Mouse (Mus musculus) T-helper 2 cell (primary cell): Measurements from ENCODE around the gene Mrpl14.

Experiments used
- in situ Hi-C: fragments of 300-600 bp; cut with MboI, MseI; formaldehyde crosslinking; loops from one replicate; pipeline ENCODE4 v1.15.1; 2025; ENCODE audit warnings: high pct_unique_total_duplicates

The Mrpl14 gene

DNA sequence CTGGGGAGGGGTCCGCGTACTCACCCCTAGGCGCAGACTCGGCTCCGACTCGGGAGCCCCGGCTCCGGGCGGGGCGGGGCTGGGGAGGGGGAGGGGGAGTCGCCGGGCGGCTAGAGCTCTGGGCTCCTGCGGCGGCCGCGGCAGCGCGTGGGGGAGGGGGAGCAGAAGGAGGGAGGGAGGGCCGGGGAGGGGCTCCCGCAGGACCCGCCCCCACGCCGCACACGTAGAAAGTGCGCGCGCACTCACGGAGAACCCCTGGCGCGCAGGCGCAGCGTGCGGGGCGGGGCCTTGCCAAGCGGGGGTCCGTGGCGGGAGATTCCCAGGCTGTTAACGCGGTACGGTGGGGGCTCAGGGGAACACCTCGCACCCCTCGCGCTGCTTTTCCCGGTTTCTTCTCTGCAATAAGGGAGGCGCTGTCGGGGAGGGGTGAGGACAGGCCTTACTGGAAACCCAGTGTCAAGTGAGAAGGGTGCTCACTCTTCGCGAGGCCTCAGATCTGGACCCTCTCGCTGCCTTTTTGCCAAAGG, at the start of gene Mrpl14:
Gene Mrpl14 (plus strand): TSS at position 230 of the 527 bp plus-strand sequence.
- in situ Hi-C loops = loop anchor here (5.0 kb wide), 1 partner anchor 36 kb away; no protein-coding TSS in a partner anchor

GRCm38 (mm10) chr17:45638596-45639295, 47.4 kb upstream of the Mrpl14 start:
- in situ Hi-C loops = no loop called here

GRCm38 (mm10) chr17:45641981-45642380, 44.1 kb upstream of the Mrpl14 start:
- in situ Hi-C loops = no loop called here

DNA sequence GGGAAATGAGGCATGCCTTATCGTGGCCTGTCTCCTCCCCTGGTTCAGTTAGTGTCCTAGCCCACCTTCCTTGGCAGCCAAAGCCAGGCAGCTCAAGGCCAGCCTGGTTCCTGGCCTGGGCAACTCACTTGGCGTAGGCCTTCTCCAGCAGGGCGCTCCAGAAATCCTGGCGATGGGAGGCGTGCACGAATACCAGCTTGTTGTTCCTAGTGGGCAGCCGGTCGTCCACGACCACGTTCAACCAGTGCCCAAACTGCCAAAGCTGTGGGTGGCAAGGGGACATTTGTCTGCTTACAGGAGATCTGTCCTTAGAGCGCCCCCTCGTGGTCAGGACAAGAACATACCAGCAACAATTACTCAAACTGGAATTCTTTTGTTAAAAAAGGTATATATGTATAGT, 43.4 kb upstream of the Mrpl14 start:
- in situ Hi-C loops = no loop called here

- in situ Hi-C loops = no loop called here
Measured at GRCm38 (mm10) chr17:45644185-45644584, 41.9 kb upstream of the Mrpl14 start.

- in situ Hi-C loops = no loop called here
Measured at GRCm38 (mm10) chr17:45653233-45653632, 32.9 kb upstream of the Mrpl14 start.

DNA sequence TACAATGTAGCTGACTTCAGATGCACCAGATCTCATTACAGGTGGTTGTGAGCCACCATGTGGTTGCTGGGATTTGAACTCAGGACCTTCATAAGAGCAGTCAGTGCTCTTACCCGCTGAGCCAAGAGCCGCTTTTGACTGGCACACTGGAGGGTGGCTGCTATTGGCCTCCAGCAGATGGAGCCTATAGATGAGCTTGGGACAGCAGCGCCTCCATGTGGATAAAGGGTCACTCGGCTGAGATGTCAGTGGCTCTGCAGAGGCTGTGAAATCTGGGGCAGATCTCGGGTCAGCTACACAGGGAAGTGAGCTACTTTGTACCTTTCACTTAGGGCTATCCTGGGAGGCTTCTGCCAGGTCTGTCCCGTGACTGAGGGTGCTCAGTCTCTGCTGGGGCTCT, 30.3 kb upstream of the Mrpl14 start:
- in situ Hi-C loops = no loop called here

- in situ Hi-C loops = no loop called here
Measured at GRCm38 (mm10) chr17:45659225-45659624, 26.9 kb upstream of the Mrpl14 start, which contains the start of gene Capn11. Gene Capn11, minus strand, starts transcription at chr17:45659325.

DNA sequence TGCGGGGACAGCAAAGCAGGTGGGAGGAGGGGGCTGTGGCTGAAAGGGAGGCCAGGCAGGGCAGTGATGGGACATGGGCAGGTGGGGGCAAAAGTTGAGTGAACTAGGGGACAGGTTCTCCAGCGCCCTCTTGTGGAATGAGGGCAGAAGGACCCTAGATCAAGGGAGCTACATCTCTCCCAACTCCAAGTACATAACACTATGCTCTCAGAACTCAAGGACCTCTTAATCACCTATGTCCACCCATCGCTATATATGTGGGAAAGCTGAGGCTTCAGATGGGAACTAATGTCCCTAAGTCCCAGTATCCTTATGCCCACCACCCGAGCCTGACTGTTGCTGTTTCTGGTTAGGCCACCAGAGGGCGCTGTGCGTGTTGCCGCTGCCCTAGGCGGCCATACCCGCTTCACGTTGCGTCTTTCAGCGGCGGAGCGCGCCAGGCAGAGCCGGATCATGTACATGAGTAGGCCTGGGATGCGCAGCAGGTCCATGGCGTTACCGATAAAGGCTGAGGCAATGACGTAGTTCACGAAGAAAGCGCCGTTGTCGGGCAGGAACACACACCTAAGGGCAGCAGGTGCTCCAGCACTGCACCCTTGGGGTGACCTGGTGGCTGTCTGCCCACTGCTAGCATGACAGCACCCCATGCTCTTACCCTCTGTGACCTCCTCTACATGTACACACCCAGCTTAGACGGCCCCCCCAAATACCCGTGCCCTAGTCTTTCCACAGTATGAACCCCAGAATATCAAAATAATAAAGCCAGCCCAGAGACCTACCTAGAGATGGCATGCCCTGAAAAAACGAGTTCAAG, 22.8 kb upstream of the Mrpl14 start:
- in situ Hi-C loops = loop anchor here (5.0 kb wide), 1 partner anchor 64 kb away; no protein-coding TSS in a partner anchor

GRCm38 (mm10) chr17:45664608-45665007, 21.5 kb upstream of the Mrpl14 start:
- in situ Hi-C loops = loop anchor here (5.0 kb wide), 1 partner anchor 63 kb away; no protein-coding TSS in a partner anchor

DNA sequence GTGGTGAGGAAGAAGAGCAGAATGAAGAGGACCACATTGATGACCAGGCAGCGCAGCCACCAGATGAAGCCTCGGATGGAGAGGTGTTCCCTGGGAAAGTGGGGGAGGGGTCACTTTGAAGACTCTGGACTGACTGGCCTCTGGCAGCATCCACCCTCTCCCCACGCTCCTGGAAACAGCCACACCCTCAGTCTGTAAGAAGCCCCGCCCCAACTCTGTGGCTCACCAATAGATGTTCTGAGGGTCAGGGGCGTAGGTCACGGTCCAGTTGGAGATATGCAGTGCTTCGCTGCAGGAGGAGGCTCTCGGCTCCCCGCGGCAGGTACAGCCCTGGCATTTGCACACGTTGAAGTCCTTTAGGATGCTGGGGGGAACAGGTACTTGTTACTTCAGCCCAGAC, 20.0 kb upstream of the Mrpl14 start:
- in situ Hi-C loops = no loop called here

- in situ Hi-C loops = no loop called here
Measured at GRCm38 (mm10) chr17:45667481-45667880, 18.6 kb upstream of the Mrpl14 start.

DNA sequence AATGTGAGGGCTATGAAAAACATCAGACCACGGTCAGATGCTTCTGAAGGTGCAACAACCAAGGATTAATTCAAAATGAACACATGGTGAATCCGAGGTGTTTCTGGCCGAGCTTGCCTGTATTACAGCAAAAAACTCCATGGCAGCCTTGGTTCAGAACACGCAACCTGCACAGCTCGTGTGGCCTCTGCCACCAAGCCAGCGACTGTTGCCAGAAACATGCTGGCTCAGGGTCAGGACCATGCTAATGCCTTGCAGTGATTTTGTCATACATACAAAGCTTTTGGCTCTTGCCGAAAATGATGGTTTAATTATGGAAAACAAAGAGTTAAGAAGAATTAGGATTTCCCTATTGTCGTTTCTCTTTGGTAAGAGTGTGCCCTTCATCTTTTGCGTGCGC, 18.1 kb upstream of the Mrpl14 start:
- in situ Hi-C loops = no loop called here

GRCm38 (mm10) chr17:45671821-45672220, 14.3 kb upstream of the Mrpl14 start:
- in situ Hi-C loops = no loop called here

GRCm38 (mm10) chr17:45672598-45672997, 13.5 kb upstream of the Mrpl14 start:
- in situ Hi-C loops = no loop called here

DNA sequence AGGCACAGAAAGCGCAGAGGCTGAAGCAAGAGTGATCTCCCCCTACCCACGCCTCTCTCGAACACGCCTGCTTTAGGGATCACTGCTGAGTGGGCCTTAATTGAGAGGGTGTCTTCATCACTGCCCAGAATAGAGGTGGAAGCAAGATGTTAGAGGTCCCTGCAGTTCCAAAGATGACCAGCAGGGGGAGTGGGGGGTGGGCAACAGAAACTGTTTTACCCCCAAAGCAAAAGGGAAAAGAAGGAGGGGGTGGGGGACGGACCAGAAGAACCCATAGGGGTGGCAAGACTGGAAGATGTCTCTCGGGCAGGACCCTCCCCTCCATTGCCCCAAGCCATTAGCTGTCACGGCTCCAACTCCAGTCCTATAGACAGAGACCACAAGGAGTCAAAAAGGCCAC, 8.0 kb upstream of the Mrpl14 start:
- in situ Hi-C loops = no loop called here

GRCm38 (mm10) chr17:45680391-45680980, 5.6 kb upstream of the Mrpl14 start:
- in situ Hi-C loops = no loop called here

GRCm38 (mm10) chr17:45681588-45681987, 4.5 kb upstream of the Mrpl14 start:
- in situ Hi-C loops = no loop called here

DNA sequence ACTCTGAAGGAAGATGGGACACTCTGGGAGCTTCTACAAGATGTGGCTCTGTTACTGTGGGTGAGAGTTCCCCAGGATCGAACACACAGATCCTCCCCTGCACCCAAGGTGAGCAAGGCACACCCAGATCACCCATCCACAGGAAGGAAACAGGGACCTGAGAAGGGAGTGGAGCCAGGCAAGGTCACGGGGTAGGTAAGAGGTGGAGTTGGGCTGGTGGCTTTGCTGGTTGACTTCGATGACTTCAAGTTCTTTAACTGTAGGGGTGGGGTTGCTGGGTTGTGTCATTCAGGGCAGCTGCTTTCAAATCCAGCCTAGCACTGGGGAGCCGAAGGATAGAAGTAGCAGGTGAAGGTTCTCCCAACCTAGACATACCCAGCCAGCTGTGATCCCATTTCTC, 3.3 kb upstream of the Mrpl14 start:
- in situ Hi-C loops = no loop called here

DNA sequence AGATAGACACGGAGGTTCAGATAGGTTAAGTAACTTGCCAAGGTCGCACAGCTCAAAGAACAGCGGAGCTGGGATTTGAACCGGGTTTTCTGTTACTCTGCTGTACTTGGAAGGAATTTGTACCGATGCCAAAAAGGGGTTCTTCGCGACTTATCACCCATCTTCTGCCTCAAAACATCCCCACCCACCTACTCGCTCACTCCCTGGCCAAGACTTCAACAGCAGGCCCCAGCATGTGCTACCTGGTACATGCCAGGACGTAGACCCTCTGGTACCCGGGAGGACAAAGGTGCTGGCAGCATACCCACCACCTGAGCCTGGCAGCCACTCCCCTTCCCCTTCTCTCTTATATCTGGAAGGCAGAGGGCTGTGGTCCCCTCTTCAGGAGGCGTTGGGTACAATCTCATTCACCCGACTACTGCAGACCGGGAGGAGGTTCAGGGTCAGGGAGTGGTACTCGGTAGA, 1.4 kb upstream of the Mrpl14 start:
- in situ Hi-C loops = loop anchor here (5.0 kb wide), 1 partner anchor 38 kb away; no protein-coding TSS in a partner anchor

- in situ Hi-C loops = loop anchor here (5.0 kb wide), 1 partner anchor 37 kb away; no protein-coding TSS in a partner anchor
Measured at GRCm38 (mm10) chr17:45685171-45686092, 690 bp upstream of the Mrpl14 start.
